Mouse (Mus musculus) lung, postnatal 25 days (tissue): Measurements from ENCODE around the gene Tgm3.

Source experiments
- DNase-seq: peaks from one replicate; pipeline ENCODE4 v3.0.0; 2022; ENCODE audit warnings: low spot score

Gene Tgm3

DNA sequence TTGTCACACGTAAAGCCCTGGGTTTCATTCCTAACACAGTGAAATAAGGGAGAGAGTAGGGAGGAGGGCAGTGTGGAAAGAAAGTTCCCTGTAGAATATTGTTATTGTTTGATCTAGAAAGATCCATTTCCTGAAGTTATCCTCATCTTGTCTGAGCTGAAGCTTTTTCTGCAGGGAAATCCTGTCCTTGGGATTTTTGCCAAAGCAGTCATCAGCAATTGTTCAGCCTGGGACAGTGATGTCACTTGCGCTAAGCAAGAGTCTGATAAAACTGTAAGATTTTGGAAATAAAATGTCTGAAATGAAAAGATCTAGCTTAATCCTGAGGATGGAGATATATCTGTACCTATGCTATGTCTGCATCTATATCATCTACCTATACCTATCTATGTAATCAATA, 58.2 kb downstream of the Tgm3 start:
- no peak for DNase-seq
